Mouse (Mus musculus) cerebellum, postnatal 25 days (tissue): Measurements from ENCODE around the gene Fam20b.

ENCODE experiments used
- DNase-seq, 2 experiments: peaks; one replicate each; pipeline ENCODE4 v3.0.0; 2021; ENCODE audit warnings: mixed read lengths in 2 of 2

The Fam20b gene

DNA sequence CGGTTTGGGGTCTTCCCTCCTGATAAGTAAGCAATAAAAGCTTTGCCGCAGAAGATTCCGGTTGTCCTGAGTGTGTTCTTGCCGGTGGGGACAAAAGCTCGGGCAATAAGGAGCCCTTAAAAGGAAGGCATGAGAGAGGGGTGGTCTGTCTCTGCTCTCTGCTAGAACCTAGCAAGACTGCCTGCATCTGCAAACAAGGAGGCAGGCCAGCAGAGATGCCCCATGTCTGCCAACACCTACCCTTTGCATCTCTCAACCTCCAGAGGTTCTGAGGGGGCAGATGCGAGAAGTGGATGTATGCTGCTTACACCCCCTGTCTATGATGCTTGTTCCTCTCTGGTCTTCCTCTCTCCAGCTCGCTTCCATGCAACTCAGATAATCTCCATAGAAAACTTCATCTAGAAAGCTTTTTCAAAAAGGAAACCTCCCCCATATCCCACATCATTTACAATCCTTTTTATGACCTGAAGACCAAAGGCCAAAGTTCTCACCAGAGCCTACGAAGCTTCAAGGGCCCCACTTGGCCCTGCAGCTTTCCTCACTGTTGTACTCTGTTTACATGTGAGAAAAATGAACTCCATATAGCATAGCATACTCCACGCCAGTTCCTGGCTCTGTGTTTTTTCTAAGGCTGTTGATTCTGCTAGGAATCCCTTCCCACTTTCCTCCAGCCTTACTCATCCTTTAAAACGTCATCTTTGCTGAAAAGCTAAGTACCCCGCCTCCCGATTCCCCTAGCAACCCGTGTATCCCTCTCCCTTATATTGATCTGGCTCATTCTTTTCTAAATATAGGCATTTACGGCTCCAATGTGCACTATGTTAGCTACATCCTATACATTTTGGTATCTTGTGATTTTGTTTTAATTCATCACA lies 8.6 kb upstream of the Fam20b start:
- no peak for DNase-seq

- no peak for DNase-seq
Measured at GRCm38 (mm10) chr1:156722089-156722488, 3.2 kb upstream of the Fam20b start.

DNA sequence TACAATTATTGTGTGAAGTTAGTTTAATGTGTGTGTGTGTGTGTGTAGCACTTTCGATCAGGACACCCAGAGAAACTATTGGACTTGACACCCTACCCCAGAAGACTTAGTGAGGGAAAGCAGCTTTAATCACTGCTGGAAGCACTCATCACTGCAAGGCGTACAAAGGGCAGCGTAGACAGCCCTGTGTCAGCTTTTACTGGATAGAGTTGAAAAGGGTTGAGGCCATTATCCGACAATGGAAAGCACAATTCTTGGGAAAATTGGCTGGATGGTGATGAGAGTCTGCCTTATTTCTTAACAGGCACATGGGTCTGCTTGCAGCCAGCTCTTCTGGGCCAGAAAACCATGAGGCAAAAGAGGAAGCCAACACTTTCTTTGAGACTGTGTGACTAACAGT lies 1.2 kb upstream of the Fam20b start:
- no peak for DNase-seq

GRCm38 (mm10) chr1:156718286-156718949 lies 468 bp downstream of the Fam20b start:
- DNase-seq, result no peak

DNA sequence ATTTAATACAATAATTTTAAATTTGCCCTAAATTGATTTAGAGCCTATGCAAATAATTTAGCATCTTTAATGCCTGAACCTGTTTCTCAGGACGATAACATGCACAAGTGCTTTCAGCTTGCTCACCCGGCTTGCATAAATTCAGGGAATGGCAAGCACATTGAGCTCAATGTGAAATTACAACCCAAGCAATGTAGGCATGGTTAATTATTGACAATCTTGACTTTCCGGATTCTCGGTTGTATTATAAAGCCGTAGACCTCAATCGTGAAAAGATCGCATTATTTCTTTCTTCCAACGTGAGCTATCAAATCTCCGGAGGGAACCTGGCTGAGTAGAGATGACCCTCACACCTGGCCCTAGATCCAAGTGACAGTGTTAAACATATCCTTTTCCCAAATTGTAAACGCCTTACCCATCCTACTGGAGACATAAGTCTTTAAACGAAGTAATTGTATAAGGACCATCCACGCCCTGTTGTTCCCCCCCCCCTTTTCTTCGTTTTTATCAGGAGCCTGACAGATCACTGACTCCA lies 1.1 kb downstream of the Fam20b start:
- DNase-seq, result no peak

DNA sequence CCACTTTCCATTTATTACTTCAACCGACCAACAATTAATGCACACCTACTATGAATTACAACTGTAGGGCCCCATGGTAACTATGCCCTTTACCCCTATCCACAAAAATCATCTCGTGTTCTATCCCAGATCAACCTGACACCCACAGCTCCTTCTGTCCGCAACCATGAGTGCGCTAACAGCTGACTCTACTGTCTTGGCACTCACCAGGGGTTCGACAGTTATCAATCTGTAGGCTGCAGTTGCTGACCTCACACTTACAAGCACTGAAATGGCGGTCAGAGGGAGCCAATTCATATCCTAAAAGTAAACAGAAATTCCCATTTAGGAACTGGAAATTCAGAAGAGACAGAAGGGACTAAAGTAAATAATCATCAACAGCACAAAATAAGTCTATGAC lies 2.2 kb downstream of the Fam20b start:
- DNase-seq, result no peak

DNA sequence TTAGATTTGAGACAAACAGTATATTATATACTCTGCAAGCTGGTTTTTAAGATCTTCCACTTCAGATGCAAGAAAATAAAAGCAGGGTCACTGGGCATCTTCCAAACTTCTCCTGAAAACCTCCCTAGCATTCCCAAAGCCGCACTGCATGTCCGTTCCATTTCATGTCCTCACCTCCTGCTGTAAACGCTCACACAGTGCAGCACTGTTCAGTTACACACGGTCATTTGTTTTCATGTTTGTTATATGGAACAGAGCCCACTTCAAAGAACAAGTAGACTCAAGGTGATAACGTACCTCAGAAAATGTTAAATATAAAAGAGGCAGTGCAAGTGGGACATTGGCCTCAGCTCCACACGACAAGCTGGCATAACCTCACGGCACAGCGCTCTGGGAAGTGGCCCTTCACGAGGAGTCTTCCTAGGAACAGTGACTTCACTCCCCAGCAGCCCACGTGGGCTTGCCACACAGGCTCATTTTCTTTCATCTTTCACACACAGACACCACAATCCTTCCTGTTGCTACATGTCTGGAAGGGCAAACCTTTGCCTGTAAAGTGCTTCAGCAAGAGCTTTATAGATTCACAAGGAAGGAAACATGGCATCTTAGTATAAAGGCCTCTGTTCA lies 8.3 kb downstream of the Fam20b start:
- DNase-seq, result peak; percentile 36 to 47

DNA sequence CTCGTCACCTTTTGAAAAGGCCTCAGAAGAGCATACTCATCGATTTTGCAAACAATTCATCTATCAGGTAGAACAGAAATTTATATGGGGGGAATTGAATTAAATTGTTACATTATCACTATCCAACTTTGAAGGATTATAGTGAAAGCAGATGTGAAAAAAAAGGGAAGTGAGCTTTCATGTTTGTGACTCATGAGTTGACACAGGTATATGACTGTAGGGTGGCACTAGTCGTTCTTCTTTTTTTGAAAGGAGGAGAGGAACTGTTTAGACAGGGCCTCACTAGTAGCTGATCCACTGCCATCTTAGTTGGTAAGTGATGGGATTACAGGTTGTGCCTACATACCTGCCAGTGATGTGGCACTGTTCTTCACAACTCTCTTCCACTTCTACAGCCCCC lies 10.2 kb downstream of the Fam20b start:
- DNase-seq, result no peak

GRCm38 (mm10) chr1:156705696-156706285 lies 13.1 kb downstream of the Fam20b start:
- peak in 1 of 2 experiments; percentile 30 for DNase-seq

GRCm38 (mm10) chr1:156703444-156703843 lies 15.4 kb downstream of the Fam20b start:
- DNase-seq, result no peak

DNA sequence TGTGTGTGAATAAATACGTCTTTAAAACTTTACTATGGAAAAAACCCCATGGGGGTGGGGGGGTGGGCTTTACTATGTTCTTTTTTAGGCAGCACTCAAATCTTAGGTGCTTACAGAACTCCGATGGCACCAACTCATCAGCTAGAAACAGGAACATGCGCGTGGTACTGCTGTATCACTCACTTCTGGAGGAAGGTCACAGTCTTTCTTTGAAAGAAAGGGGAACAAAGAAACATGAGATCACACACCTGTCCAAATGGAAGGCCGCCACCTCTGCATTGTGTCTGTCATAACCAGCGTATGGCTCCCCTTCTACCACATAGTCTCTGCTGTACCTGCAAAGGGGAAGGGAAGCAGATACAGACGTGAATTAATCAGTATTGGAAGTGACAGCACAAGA lies 16.7 kb downstream of the Fam20b start:
- no peak for DNase-seq

- no peak for DNase-seq
Measured at GRCm38 (mm10) chr1:156686025-156686661, 32.7 kb downstream of the Fam20b start.

DNA sequence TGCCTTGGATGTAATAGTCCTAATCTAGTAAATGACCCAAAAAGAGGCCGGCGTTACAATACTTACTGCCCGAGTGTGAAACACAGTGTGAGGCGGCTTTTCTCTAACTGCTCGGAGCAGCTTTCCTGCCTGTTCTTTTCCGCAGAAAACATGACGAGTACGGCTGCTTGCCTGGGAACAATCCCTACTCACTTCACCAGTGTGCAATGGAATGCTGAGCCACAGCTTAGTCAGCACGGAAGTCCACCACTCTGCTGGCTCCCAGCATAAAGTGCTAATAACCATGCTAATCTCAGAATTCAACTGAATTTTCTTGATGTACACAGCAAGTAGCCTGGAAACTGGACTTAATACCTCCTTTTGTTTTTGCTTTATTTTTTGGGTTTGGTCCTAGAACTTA lies 39.3 kb downstream of the Fam20b start:
- no peak for DNase-seq

DNA sequence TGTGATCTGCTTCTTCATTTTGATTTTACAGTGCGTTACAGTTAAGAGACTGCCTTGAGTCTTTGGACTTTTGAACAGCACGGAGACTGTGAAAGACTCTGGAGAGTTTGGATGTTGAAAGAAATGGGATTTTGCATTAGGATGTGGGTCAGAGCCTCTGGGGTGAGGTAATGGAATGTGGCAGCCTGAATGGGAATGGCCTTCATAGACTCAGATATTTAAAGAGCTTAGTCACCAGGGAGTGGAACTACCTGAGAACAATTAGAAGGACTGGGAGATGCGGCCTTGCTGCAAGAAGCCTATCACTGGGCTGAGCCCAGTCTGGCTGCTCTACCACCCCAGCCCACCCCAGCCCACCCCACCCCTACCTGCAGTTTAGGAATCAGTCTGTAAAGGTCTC lies 41.7 kb downstream of the Fam20b start:
- no peak for DNase-seq

- peak in 1 of 2 experiments; percentile 73 for DNase-seq
Measured at GRCm38 (mm10) chr1:156676596-156676995, 42.3 kb downstream of the Fam20b start.

GRCm38 (mm10) chr1:156676171-156676570 lies 42.7 kb downstream of the Fam20b start:
- DNase-seq, result peak; percentile 69 to 78

DNA sequence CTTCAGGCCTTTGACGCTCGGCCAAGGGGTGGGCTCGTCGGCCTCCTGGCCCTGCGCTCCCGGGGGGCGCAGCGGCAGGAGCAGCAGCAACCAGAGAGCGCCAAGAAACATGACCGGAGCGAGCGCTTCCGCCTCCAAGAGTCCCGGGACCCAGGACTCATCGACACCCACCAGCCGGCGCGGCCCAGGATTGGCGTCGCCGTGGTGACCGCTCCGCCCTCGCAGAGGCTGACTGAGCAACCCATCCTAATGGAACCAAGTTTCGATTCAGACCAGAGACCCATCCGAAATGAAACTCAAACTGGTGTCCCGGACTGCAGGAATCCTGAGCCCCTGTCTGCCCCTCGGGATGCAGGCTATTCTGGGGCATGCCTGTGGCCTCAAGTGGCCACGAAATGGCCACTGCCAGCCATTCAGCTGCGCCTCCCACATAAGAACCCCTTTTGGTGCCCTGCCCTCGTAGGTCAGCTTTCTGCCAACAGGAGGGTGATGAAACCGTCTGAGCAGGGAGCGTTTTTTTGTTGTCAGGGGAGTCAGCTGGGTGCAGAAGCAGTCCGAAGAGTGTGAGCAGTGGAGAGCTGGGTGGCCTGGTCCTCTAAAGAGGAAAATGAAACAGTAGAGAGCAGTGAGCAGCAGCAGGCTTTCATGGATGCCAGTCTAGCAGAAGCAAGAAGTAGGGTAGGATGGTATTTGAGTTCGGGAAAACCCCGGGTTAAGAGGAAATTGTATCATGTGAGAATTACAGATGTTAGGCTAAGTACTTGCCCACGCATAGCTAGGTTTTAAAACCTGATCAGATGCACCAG lies 44.5 kb downstream of the Fam20b start, which contains the start of gene Tor3a:
Tor3a (minus strand) TSS at position 162 of the 806 bp plus-strand sequence.
- DNase-seq, result peak; percentile 64 to 68

DNA sequence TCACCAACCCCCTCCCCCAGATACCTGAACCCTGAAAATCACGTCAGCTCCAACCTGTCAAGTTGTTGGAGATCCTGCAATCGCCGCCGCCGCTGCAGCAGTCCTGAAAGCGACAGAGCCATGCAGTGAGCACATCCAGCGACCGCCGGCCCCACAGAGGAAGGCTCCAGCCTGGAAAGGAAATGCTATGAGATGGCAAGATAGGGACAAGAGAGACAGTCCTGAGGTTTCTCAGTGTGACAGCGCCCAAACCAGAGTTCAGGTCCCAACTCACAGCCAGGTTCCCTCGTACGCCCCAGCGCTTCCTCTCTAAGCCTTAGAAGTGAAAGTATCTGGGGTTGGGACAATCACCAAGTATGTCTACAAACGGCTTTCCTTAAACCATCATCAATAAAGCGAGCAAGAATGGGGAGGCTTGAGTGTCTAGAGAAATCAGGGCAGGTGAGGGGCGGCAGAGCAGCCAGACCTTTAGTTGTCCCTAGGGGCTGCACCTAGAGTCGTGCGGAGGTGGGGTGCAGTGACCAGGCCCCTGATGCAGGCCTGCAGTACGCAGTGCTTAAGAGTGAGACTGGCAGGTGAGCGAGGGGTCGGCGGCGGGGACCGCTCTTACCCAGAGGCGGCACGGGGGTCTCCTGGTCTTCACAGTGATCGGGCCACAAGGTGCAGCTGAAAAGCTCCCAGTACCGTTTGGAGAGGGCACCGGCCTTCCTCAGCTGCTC lies 45.3 kb downstream of the Fam20b start:
- DNase-seq, result peak in 1 of 2 experiments; percentile 47

DNA sequence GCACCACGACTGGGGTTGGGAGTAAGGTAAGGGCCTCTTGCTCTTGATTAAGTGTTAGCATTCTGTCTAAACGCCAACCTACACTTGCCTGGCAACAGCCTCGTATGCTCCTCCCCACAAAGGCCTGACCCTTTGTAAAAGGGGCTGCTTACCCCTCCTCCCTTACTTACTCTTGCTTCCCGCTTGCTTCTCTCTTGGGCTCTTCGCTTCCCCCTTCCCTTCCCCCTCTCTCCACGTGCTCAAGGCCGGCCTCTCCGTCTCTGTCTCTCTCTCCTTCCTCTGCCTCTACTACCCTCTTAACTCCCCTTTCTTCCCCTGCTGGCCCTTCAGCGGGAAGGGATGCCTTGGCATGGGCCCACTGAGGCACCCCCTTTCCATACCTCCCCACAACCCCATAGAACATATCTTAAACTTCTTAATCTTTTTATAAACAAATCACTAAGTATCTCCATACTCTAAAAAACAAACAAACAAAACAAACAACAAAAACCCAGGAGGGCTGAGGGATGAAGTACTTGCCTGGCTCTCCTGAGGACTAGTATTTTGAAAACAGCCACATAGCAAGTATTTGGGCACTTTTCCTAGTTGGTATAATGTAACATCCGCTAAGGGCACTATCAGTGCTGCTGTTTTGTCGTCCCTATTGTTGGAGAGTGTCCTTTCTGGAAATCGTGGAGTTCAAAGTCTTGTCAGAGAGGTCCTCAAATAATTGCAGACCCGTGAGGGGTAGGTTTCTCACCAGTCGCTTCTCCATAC lies 46.0 kb downstream of the Fam20b start:
- DNase-seq, result no peak

GRCm38 (mm10) chr1:156671921-156672320 lies 47.0 kb downstream of the Fam20b start:
- no peak for DNase-seq
